ENCODE assay signal across 23 mouse cellular contexts in genomic region chr7:126497966-126498365, GRCm38 (mm10). TPM values are rescaled to one million over a fixed set of nuclear protein-coding genes. Genes with fewer than 3 reads are reported as not detected.
A peak's percentile ranks its signal among the peaks of the same experiment; 100 is the strongest.
DNase-seq lines count a peak whose midpoint lies in the region; ATAC-seq and TF ChIP-seq lines count a peak whose summit lies in the region.
"Had no signal": no experiment of that assay in that cellular context is flagged by ENCODE, and none has a peak within 500 bp of the region (broad histone marks: within the 10 kb centered on the region; RNA-seq: fewer than 3 reads in every experiment).

No protein-coding gene starts in this region.

- peaks cover 83% of the 10 kb centered on the region for H3K36me3 ChIP-seq in G1E (replicated peaks)

- no peaks in the 10 kb centered on the region for H3K27me3 ChIP-seq in G1E (ENCODE audit: insufficient read depth, low read length)
- H3K27me3 ChIP-seq: CH12.LX; embryonic facial prominence, embryonic 13.5 days; embryonic facial prominence, embryonic 15.5 days; forebrain, embryonic 12.5 days had no signal

- H3K4me3 ChIP-seq in G1E (ENCODE audit: low read depth, low read length), result peak overlapping the region; percentile 16; the same call in 1 of the 2 replicates
- H3K4me3 ChIP-seq: embryonic facial prominence, embryonic 13.5 days; embryonic facial prominence, embryonic 15.5 days; erythroblast, embryonic 14.5 days; forebrain, embryonic 10.5 days; forebrain, embryonic 12.5 days had no signal

- peak; percentile 12 for DNase-seq in cerebellum, adult 9-10 months
- DNase-seq in cerebellum, postnatal 10 days, result no peak
- peak; percentile 68 for DNase-seq in heart, adult 11 months
- no peak for DNase-seq in heart, postnatal 36 days
- no peak for DNase-seq in G1E (ENCODE audit: low spot score)
- DNase-seq: adrenal gland, adult 2 months; adrenal gland, postnatal 10 days; adrenal gland, postnatal 25 days; B cell, adult 2 months; cerebellum, adult 11-12 months; cerebellum, adult 2 months; cerebellum, postnatal 14 days; cerebellum, postnatal 36 days; embryo, embryonic 11 days had no signal

- no peaks in the 10 kb centered on the region for H3K9me3 ChIP-seq in G1E (replicated peaks)
- H3K9me3 ChIP-seq: embryonic facial prominence, embryonic 13.5 days; embryonic facial prominence, embryonic 15.5 days; forebrain, embryonic 10.5 days; forebrain, embryonic 12.5 days had no signal

- no peak for ATAC-seq in G1E (ENCODE audit: extremely low read depth, insufficient number of reproducible peaks, low FRiP score, poor library complexity, severe bottlenecking)
- ATAC-seq: CD4-positive, CD25-positive, alpha-beta regulatory T cell, adult 4 months; forebrain, embryonic 14.5 days; forebrain, embryonic 16.5 days had no signal

- no peak for TF ChIP-seq CTCF in G1E (IDR thresholded peaks at IDR 0.05; ENCODE audit: low read depth, low read length)

- intact Hi-C loops in heart, postnatal 36 days (cut with DNase I), result no loop called here

- peaks cover 76% of the 10 kb centered on the region for H3K4me1 ChIP-seq in G1E (ENCODE audit: insufficient read depth, low read depth, low read length)

RNA-seq across cellular contexts. Expression of gene Atxn2l, which starts 5.3 kb away (rescaled TPM):
- 10 to 100 TPM; 37.1 to 37.9 TPM for total RNA-seq in heart, postnatal 36 days (2021)
- total RNA-seq in G1E (2014; fragmentation: Nextera tagmentation) (301 and 400 TPM in 2 replicates), G1E (2017) (27.8 and 32.0 TPM in 2 replicates)
- 843 and 964 TPM in 2 replicates for polyA plus RNA-seq in G1E (2012)

RNA-seq across cellular contexts. Expression of gene Tufm, which starts 10.8 kb away (rescaled TPM):
- total RNA-seq in heart, postnatal 36 days (2021), result 100 to 1,000 TPM; 287 to 327 TPM
- total RNA-seq in G1E (2014; fragmentation: Nextera tagmentation) (89.3 and 123 TPM in 2 replicates), G1E (2017) (80.3 and 81.9 TPM in 2 replicates)
- polyA plus RNA-seq in G1E (2012), result 59.4 and 126 TPM in 2 replicates

RNA-seq across cellular contexts. Expression of gene Sh2b1, which starts 22.7 kb away (rescaled TPM):
- 10 to 100 TPM; 40.0 to 42.2 TPM for total RNA-seq in heart, postnatal 36 days (2021)
- total RNA-seq in G1E (2014; fragmentation: Nextera tagmentation) (24.0 and 24.6 TPM in 2 replicates), G1E (2017) (8.3 and 8.9 TPM in 2 replicates)
- 55.6 and 61.5 TPM in 2 replicates for polyA plus RNA-seq in G1E (2012)

RNA-seq across cellular contexts. Expression of gene Atp2a1, which starts 35.1 kb away (rescaled TPM):
- total RNA-seq in heart, postnatal 36 days (2021), result 1 to 10 TPM; 1.1 to 1.2 TPM
- 0.29 TPM in 1 of 2 replicates, not detected in the other for total RNA-seq in G1E (2014; fragmentation: Nextera tagmentation)
- total RNA-seq in G1E (2017), result not detected in 2 replicates
- polyA plus RNA-seq in G1E (2012), result 0.02 TPM in 1 of 2 replicates, not detected in the other
- total RNA-seq: adrenal gland, adult 2 months; adrenal gland, postnatal 25 days had no signal
- polyA plus RNA-seq: adrenal gland, adult 2 months; erythroblast, embryonic 14.5 days had no signal

Comparison
In these comparisons a context has a peak if more than half of its experiments do, and no peak if none do; other contexts are left out.
1. DNase-seq: peak in cerebellum, adult 9-10 months (single experiment) and heart, adult 11 months (single experiment); none in cerebellum, postnatal 10 days (0 of 2), heart, postnatal 36 days (0 of 2) and G1E (single experiment).